Mouse (Mus musculus) regulatory T cell (primary cell): ENCODE results near the gene Dbil5.

Experiments used
- in situ Hi-C: fragments of 300-600 bp; cut with MboI, MseI; formaldehyde crosslinking; loops from one replicate; pipeline ENCODE4 v1.15.1; 2025; ENCODE audit warnings: high pct_unique_total_duplicates

Dbil5 gene

DNA sequence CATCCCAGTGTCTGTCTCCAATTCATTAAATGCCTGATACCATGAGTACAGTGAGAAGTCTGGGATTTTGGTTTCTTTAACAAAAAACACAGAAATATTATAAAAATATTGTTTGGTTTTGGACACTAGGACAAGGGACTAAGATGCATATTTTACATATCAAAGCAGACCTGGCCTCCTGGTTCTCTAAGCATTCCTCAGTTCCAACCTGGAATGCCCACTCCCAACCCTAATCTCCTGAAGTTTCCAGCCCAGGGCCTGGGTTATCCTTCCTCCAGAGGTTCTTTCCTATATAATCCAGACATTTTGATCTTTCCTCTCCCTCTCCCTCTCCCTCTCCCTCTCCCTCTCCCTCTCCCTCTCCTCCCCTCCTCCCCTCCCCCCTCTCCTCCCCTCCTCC, 7.6 kb downstream of the Dbil5 start:
- in situ Hi-C loops: loop anchor here (10.0 kb wide), 1 partner anchor 860 kb away; no protein-coding TSS in a partner anchor

DNA sequence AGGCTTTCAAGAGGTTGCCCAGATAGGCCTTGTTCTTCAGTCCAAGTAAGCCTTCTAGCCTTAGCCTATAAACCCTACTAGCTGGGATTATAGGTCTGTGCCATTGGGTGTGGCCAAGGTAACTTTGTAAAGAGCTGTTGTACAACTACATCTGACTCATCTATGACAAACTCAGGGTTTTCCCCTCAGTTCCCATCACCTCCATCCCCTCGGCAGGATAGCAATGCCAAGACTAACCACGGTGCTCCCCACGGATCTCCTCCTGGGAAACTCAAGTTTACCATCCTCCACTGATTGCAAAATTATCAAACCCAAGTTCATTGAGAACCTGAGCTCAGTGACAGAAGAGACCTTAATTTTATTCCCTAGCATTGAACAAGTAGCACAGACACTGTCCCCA, 18.7 kb downstream of the Dbil5 start:
- in situ Hi-C loops: no loop called here

DNA sequence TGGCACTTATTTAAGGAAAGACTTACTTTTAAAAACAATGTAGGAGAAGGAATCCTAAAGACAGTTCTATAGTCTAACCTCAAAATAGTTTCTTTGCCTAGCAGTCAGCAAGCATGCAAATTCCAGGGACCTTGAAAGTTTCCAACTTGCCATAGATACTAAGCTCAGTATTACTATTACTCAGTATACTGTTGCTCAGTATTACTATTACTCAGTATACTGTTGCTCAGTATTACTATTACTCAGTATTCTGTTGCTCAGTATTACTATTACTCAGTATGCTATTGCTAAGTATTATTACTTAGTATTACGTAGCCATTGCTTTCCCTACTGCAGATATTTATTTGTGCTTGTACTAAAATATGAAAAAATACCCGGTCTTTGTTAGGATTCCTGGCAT, 22.3 kb downstream of the Dbil5 start:
- in situ Hi-C loops: no loop called here

DNA sequence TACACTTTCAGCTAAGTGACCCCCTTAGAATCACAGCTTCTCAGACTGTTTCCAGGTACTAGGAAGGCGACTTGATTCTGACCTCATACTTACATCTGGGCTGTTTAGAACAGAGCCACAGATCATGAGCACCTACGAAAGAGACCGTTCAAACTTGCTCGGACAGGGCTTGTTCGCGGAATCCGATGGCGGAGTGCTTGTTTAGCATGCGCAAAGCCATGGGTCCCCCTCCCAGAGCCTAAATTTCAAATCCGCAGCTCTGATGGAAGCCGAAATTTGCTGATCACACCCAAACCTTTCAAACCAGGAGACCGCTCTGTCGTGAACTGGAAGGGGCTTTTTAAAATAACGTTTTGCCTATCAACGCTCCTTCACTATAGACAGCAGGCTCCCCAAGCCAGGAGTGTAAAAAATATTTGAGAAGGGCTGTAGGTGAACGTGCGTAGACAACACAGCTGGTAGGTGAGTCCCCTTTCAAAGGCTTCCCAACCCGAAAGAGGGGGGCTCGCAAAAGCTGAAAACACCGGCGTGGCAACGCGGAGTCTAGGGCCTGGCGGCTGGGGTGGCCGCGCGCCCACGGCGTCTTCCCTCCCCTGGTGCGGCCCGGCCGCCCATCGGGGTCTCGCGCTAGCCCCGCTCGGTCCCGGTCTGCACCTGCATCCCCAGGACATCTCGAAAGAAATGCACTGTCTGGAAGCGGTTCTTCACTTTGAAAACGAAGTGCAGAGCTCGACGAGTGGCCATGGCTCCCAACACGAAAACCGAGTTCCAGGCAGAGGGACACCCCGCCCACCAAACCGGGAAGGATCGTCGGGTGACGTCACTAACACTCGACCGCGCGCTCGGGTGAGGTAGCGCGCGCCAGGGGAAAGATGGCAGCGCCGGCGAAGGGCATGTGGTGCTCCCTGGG, 25.7 kb downstream of the Dbil5 start, which contains the start of the genes Mrm3 and Glod4:
Gene Mrm3 (plus strand): TSS at position 815 of the 910 bp plus-strand sequence.
Gene Glod4 (minus strand): TSS at position 825 of the 910 bp plus-strand sequence.
- in situ Hi-C loops: no loop called here

DNA sequence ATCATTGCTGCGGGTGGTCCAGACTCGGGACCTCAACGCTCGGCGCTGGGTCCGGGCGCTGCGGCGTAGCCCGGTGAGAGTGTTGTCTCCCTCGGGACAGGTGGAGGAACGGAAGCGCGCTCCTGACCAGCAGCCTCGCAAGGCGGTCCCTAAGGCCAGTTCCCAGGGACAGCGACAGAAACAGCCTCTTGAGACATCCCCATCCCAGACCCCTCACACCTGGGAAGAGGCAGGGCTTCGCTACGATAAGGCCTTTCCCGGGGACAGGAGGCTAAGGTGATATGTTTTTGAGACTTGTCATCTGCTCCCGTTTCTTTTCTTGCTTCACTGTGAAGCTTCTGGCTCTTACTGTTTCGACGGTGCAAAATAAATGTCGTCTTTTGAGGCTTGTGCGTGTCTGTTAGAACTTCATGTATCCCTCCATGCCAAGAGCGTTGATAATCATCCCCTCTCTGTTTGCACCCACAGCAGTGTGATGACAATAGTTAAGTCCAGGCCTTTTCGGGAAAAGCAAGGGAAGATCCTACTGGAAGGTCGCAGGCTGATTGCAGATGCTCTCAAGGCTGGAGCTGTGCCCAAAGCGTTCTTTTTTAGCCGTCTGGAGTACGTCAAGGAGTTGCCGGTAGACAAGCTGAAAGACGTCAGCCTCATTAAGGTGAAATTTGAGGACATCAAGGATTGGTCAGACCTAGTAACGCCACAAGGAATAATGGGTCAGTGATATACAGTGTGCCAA, 26.6 kb downstream of the Dbil5 start:
- in situ Hi-C loops: no loop called here

DNA sequence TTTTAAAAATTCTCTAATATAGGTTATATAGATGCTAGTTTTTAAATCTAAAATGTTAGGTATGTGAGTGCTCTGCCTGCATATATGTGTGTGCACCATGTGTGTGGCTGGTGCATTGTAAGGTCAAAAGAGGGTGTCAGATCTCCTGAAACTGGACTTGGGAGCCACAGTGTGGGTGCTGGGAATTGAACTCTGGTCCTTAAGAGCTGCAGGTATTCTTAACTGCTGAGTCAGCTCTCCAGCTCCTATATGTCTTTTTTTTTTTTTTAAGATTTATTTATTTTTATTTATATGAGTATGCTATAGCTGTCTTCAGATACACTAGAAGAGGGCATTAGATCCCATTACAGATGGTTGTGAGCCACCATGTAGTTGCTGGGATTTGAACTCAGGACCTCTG, 29.0 kb downstream of the Dbil5 start:
- in situ Hi-C loops: no loop called here

DNA sequence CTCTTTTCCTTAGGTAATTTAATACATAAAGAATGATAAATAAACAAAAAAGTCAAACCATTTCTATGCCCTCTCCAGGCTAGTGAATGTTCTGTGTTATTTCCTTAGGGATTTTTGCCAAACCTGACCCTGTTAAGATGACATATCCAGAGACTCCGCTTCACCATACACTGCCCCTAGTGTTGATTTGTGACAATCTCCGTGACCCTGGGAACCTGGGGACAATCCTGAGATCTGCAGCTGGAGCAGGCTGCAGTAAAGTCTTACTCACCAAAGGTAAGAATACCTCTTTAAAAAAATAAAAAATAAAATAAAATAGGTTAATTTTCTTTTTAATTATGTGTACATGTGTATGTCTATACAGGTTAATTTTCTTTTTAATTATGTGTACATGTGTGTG, 29.8 kb downstream of the Dbil5 start:
- in situ Hi-C loops: no loop called here

DNA sequence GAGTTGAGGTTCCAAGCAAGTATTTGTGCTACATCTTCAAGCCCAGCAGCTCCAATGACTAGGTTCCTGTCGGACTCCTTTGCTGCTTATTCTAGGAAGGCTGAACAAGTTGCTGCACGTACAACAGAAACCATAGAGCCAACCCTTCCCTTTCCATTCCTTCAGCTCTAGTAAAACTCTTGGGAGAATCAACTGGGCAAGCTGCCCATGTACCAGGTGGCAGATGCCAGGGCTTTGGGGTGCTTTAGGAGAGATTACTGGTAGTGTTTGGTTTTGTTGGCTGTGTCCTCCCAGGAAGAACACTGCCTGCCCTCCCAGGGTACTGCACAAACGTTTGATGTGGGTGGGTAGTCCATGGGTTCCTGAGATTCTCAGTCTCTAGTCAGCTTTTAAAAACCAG, 34.6 kb downstream of the Dbil5 start:
- in situ Hi-C loops: no loop called here

DNA sequence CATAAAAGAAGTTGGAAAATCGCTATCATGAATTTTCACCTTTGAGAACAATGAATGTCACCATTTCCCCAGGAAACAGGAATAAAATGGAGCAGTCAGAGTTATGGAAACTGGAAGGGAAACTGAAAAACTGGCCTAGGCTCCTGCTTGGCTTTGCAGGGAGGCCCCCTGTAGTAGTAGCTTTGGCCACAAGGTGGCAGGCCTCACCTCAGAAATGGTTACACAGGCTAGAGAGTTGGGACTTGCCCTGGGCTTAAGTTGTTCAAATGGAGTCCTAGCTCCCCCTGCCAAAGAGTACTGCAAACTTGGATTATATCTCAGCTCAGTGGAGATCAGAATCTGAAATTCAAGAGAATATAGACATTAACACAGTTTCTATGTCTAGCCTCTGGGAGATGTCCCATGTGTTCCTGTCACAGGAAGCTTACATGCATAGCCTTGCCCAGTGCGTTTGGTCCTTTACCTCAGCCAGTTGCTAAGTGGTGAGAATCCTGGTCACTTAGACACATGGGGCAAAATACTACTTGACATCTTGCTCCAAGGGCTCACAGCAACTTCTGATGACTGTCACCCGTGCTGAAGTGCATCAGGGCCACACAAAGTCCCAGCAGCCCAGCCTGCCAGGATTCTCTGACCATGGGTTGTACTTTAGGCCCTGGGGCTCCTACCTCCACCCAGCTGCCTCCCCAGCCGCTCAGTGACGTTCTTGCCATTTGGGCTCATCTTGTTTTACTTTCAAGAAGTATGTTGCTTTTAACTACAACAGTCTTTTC, 35.9 kb downstream of the Dbil5 start:
- in situ Hi-C loops: no loop called here

DNA sequence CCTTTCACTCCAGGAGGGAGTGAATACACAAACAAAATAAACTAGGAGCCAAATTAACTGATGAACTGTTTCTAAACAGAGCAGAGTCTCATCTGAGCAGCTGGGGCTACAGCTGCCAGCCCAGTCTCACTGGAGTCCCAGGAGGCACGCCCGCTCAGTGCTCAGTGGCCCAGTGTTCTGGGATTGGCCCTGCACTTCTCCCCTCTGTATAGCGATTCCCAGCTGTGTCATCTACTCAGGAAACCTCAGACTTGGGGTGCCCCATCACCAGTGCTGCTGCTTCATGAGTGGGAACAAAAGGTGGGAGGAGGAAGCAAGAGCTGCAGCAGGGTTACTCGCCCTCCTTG, 36.5 kb downstream of the Dbil5 start:
- in situ Hi-C loops: no loop called here

DNA sequence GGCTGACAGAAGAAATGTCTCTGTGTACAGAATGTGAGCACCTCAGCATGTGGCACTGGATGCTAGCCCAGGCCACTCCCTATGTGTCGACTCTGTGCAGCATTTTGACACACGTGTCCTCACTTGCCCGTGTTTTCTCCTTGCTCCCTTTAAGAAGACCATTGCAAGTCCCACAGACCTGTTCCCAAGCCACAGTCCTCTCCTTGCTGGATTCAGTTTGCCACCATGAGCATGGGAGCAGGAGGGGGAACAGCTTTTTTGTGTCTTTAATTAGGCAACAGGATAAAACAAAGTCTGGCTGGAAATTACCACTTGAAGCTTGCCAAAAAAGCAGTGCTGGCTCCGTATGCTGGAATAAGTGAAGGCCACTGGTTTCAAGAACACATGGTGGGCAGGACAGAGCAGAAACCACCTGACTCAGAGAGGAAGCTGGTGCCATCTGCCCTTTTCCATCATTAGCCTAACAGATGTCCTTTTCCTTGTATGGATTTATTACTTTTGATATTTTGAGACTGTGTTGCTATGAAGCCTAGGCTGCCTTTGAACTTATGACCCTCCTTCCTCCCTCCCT, 38.1 kb downstream of the Dbil5 start:
- in situ Hi-C loops: loop anchor here (5.0 kb wide), 1 partner anchor 152 kb away; the partner anchor contains the start of gene Timm22

DNA sequence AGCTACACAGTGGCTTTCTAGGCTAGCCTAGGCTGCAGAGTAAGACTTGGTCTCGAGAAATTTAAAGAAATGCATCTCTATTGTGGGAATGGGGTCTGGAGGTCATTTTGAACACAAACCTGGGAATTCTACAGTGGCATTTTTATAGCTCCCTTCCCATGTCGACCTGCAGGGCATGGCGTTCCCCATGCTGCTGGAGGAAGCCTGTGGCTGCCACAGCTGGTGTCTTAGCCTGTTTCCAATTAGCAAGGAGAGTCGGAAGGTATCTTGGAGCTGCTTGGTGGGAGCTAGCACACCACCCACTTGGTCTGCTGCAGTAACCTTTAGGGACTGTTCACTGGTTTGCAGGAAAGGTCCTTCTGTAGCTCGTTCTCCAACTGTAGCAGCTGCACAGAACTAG, 38.7 kb downstream of the Dbil5 start:
- in situ Hi-C loops: loop anchor here (5.0 kb wide), 1 partner anchor 151 kb away; the partner anchor contains the start of gene Timm22

DNA sequence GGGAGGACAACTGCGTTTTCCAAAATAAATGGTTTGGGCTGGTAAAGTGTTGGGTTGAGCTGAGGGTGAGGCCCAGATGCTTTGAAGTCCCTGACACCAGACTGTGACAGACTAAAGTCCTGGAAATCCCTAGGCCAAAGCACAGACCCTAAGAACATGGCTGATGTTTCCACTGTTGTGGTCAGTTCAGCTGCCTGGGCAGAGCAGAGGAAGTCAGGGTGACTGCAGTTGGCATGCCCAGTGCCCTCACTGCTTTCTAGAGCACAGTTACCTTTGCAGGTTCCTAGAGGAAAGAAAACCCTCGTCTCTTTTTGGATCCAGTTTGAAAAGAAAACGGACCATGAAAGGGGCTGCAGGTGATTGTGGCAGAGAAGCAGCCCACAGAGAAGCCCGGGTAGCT, 40.0 kb downstream of the Dbil5 start:
- in situ Hi-C loops: loop anchor here (5.0 kb wide), 1 partner anchor 150 kb away; the partner anchor contains the start of gene Timm22

DNA sequence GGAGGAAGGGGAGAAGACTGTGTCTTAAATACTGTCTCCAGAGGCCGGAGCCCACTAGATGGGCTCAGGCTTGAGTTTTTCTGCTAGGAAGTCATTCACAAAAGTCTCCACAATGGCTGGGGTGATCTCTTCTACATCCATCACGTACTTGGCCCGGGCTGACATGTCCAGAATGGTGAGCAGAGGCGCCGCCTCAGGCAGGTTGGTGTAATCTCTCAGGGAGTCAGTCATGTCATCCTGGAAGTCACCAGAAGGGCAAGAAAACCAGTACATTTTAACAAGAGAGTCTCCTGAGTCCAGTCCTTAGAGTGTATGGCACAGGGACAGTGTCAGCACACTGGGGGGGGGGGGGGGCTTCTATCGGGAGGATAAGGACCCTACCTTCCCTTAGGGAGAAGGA, 41.1 kb downstream of the Dbil5 start:
- in situ Hi-C loops: loop anchor here (5.0 kb wide), 1 partner anchor 149 kb away; the partner anchor contains the start of gene Timm22

DNA sequence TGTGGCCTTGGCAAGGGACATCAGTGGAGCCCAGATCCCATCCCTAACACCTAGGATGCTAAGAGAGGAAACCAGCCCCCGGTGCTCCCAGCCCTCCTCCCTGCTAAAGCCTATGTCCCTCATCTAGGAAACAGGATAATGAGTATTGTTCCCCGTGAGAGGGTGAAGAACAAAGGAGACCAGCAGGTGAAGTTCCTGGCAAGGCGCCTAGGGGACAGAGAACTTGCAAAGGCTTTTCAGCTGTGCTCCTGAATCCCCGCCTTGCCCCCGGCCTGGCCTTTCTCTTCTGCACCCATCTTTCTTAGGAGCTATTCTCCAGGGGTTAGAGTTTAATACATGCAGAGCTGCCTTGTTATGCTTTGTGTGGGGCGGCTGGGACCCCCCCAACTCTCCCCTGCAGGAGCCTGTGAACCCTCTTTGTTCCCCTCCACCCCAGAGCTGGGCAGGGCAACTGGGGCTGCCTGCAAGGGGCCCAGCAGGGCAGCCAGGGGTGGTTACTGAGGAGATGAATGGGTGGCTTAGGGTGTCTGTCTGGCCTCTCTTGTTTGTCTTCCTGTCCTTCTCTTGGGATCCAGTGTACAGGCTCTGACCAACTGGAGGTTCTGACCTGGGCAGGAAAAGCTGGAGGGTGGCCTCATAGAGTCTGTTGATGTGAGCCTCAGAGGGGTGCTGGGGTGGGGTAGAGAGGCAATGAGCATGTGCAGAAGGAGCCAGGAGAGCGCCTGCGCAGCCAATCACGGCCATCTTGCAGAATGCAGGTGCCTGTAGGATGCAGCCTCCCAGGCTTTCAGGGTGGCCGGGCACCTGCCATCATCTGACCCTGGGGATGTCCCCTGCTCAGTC, 43.0 kb downstream of the Dbil5 start:
- in situ Hi-C loops: no loop called here

DNA sequence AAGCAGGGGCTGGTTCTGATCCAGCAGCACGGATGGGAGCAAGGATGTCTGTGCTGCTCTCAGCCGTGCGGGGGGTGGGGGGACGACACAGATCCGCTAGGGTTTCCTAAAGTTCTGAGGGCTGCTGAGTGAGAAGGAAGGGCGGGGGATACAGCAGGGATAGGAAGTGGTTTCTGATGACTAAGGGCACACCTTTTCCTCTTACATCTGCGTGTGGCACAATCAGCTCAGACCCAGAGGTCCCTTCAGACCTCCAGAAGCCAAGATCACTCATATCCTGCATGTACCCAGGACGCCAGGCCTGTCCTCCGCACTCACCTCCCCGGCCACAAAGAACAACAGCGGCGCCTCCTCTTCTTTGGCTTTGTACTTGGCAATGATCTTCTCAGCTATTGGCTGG, 43.8 kb downstream of the Dbil5 start:
- in situ Hi-C loops: no loop called here

DNA sequence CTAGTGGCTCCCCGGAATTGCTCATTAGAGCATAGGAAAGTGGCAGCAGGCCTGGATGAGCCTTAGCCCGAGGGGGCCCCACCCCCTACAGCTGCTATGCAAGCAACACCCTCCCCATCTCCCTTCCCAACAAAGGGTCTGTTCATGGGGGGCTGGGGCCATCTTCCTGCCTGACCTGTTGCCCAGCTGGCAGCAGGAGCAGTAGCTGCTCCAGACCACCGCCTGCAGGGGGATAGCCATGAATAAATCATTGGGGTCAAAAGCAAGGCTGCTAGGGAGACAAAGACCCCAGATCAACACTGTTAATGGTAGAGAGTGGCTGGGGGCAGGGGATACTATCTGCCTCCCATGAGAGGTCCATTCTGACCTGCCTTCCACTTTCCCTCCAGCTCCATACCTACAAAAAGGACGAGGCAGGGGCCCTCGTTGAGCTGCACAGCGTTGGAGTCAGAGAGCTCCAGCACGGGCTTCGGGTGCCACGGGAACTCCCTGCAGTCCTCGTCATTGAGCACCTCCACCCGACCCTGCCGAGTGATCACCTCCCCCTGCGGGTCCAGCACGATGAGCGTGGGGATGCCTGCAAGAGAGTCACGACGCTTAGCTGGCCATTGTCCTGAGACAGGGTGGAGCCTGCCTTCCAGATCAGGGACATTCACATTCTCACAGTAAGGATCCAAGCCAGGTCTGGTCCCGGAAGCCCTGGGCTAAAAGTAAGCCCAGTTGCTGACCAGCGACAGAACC, 45.4 kb downstream of the Dbil5 start:
- in situ Hi-C loops: no loop called here

DNA sequence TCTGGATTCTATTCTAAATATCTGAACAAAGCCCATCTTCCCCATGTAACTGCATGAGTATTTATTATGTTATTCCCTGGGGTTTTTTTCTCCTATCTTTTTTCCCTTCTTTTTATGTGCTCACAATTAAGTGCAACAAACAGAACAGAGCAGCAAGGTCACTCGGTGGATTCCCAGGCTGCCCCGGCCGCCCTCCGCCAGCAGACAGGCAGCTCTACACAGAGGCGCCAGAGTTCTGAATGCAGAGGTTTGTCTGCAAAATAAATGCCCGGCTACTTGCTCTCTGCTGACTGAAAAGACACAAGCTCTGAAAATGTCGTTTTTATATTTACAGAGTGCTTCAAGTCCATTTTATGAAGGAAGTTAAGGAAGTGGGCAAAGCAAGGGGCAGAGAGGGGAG, 50.1 kb downstream of the Dbil5 start:
- in situ Hi-C loops: no loop called here

DNA sequence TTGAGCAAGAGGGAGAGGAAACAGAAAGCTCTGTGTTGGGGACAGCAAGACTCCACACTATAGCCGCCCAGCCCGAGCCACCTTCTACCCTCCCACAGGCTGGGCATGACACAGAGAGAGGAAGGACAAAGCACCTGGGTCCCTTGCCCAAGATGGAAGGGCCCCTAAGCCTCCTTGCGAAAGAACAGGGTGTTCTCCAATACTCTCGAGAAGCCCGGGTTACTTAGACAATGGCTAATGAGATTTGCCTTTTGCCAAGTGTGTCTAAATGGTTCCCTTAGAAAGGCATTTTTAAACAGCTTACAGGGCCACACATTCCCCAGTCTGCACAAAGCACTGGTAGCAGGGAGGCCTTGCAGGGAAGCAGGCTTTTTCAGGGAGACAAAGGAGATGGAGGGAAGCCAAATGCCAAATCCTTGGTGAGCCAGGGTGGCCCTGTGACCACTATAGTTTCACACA, 50.6 kb downstream of the Dbil5 start:
- in situ Hi-C loops: no loop called here
